Mouse (Mus musculus) adrenal gland, adult 18-20 months (tissue): ENCODE measurements at regions not wholly inside any gene's neighbourhood (a gene's known extent, or its start where the extent isn't known, plus 50 kb on each side); places are given as distances from the start of the nearest gene placed in this dataset.

Source experiments
- DNase-seq, 2 experiments: peaks; one replicate each; pipeline ENCODE4 v3.0.0; 2021 to 2022; ENCODE audit warnings: low spot score in 2 of 2

GRCm38 (mm10) chr14:68973636-68974101 lies 320.4 kb downstream of the Synb start:
- no peak for DNase-seq

- peak; percentile 60 to 62 for DNase-seq
These were observed 327.3 kb downstream of the Synb start for GRCm38 (mm10) chr14:68966758-68967157.

- no peak for DNase-seq
These were observed 339.3 kb downstream of the Synb start for GRCm38 (mm10) chr14:68954577-68955460.

GRCm38 (mm10) chr14:68945906-68946305 lies 348.2 kb downstream of the Synb start:
- no peak for DNase-seq

GRCm38 (mm10) chr14:68945434-68945833 lies 348.7 kb downstream of the Synb start:
- no peak for DNase-seq

- DNase-seq = no peak
These were observed 352.3 kb downstream of the Synb start for GRCm38 (mm10) chr14:68941759-68942158.

GRCm38 (mm10) chr14:68941132-68941690 lies 352.9 kb downstream of the Synb start:
- DNase-seq = no peak

GRCm38 (mm10) chr14:68935303-68935662 lies 358.8 kb downstream of the Synb start:
- no peak for DNase-seq

GRCm38 (mm10) chr14:68934611-68935302 lies 359.3 kb downstream of the Synb start:
- DNase-seq = no peak

GRCm38 (mm10) chr14:68927814-68928213 lies 366.3 kb downstream of the Synb start:
- no peak for DNase-seq

GRCm38 (mm10) chr14:68923054-68923453 lies 371.0 kb downstream of the Synb start:
- DNase-seq = no peak

- no peak for DNase-seq
These were observed 372.1 kb downstream of the Synb start for GRCm38 (mm10) chr14:68922035-68922434.

GRCm38 (mm10) chr14:68918526-68919045 lies 375.5 kb downstream of the Synb start:
- DNase-seq = no peak

GRCm38 (mm10) chr14:68899921-68900320 lies 394.2 kb downstream of the Synb start:
- no peak for DNase-seq

- DNase-seq = no peak
These were observed 416.9 kb downstream of the Synb start for GRCm38 (mm10) chr14:68877171-68877570.

GRCm38 (mm10) chr14:68861071-68861470 lies 433.0 kb downstream of the Synb start:
- no peak for DNase-seq

GRCm38 (mm10) chr14:68857948-68858347 lies 436.2 kb downstream of the Synb start:
- no peak for DNase-seq

- no peak for DNase-seq
These were observed 445.6 kb downstream of the Synb start for GRCm38 (mm10) chr14:68848506-68848905.

GRCm38 (mm10) chr14:68847609-68848008 lies 446.5 kb downstream of the Synb start:
- DNase-seq = no peak

- no peak for DNase-seq
These were observed 473.9 kb downstream of the Synb start for GRCm38 (mm10) chr14:68820241-68820640.

GRCm38 (mm10) chr14:68808976-68809375 lies 485.1 kb downstream of the Synb start:
- no peak for DNase-seq

- DNase-seq = no peak
These were observed 486.2 kb downstream of the Synb start for GRCm38 (mm10) chr14:68807918-68808317.
